Mouse (Mus musculus): Measurements from ENCODE around the gene Mtpn. TPM values are rescaled to one million over a fixed set of nuclear protein-coding genes. Genes with fewer than 3 reads are reported as not detected.

Mtpn gene
- total RNA-seq (2021): 100 to 1,000 TPM; 240 to 257 TPM
- long read RNA-seq, experiment 1, transcript Mtpn-201 (4 exons, 3,960 nt): major isoform, 82 of 91 reads
- long read RNA-seq, experiment 1, partial matches to known transcripts: 1 of 91 reads
- long read RNA-seq, experiment 1, other reads (novel, unspliced or antisense): 8 of 91 reads
- long read RNA-seq, experiment 2, transcript Mtpn-201 (4 exons, 3,960 nt): major isoform, 151 of 164 reads
- long read RNA-seq, experiment 2, partial matches to known transcripts: 2 of 164 reads
- long read RNA-seq, experiment 2, other reads (novel, unspliced or antisense): 11 of 164 reads

DNA sequence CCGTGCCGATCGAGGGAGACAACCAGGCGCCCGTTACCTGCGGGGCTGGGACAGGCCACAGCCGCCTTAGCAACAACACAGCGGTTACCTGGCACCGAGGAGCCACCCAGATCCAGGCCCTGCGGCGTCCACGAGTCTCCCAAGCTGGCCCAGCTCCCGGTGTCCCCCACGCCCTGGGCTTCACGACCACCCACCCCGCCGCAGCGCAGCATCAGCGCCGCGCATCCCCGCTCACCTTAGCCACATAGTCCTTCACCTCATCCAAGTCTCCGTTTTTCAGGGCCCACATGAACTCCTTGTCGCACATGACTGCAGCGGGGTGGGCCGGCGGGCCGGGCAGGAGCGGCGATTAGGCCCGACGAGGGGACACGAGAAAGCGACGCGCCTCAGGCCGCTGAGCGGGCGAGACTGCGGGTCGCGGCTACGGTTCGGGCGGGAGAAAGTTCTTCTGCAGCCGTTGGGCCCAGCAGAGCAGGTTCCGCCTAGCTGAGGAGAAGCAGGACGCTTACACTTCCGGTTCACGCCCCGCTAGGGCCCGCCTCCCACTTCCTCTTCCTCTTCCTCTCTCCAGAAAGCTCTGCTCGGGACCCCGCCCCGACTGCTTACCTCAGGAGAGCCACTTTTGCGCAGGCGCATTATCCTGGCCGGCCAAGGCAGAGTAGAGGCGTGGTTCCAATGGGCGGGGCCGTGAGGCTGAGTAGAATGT, at the start of gene Mtpn:
TSS of gene Mtpn (minus strand) at position 585 of the 706 bp plus-strand sequence.
- TF ChIP-seq CTCF (conservative IDR thresholded peaks at IDR 0.05): no peak
- DNase-seq (ENCODE audit: low spot score in 2 of 2): peak; percentile 97 to 98
- Histone ChIP-seq H3K4me3 (peak within 1 kb of the TSS; percentile 98), H3K27ac (peak within 1 kb of the TSS; percentile 89)

DNA sequence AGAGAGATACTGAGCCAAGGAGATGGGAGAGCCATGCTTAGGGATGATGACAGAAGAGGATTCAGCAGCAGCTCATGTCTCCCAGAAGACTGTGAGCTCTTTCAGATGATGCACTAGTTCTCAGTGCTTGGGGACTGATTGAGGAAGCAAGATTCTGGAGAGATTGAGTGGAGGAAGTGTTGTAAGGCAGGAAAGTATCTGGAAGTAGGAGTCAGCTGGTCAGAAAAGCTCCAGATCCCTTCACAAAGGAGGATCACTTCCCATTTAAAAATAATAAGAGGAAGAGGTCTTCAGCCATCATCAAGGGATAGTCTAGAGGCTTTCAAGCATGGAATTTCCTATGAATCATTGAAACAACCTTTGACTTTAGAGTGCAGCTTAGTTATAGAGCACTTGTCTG, 29.0 kb upstream of the Mtpn start:
- no peak for TF ChIP-seq CTCF (conservative IDR thresholded peaks at IDR 0.05)
- no peak overlapping the region for H3K27ac ChIP-seq
- no peak overlapping the region for H3K4me3 ChIP-seq
- DNase-seq (ENCODE audit: low spot score in 2 of 2): no peak

DNA sequence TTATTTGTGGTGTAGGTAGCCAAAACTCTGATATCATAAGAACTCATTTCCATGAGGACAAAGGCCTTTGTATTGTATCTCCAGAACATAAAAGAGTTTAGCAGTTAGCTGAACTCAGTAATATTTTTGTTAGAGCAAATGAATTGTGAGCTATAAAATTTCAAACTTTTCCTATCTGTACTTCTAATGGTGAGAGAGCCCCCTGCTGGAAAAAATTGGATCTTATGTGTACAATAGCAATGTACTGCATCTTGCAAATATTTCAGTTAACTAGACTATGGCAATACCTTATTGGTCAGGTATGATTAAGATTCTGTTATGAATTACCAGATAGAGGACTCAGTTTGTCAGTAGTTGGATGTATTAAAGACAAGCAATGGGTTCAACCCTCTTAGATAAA, 28.1 kb upstream of the Mtpn start:
- DNase-seq (ENCODE audit: low spot score in 2 of 2): peak; percentile 61 to 71
- no peak overlapping the region for H3K4me3 ChIP-seq
- peak; percentile 89 for TF ChIP-seq CTCF (conservative IDR thresholded peaks at IDR 0.05)

DNA sequence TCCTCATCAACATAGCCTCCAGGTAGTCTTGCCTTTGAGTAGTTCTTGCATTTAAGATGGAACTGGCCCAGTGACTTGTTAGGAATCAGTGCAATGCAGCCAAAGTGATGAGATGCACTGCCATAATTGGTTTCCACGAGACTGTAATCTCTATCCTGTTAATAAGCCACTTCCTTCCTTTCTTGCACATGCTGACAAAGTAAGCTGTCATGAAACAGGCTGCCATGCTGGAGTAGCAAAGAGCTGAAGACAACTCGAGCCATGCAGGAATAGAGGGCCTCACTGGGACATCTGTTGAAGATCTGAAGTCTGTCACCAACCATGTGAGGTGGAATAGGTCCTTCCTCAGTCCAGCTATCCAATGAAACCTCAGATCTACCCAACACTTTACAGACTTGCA, 20.3 kb upstream of the Mtpn start:
- no peak for TF ChIP-seq CTCF (conservative IDR thresholded peaks at IDR 0.05)
- DNase-seq (ENCODE audit: low spot score in 2 of 2): no peak
- H3K4me3 ChIP-seq: no peak overlapping the region
- no peak overlapping the region for H3K27ac ChIP-seq

More for the DNA sequence above, 28.1 kb upstream of the Mtpn start:
- no peak overlapping the region for H3K27ac ChIP-seq

DNA sequence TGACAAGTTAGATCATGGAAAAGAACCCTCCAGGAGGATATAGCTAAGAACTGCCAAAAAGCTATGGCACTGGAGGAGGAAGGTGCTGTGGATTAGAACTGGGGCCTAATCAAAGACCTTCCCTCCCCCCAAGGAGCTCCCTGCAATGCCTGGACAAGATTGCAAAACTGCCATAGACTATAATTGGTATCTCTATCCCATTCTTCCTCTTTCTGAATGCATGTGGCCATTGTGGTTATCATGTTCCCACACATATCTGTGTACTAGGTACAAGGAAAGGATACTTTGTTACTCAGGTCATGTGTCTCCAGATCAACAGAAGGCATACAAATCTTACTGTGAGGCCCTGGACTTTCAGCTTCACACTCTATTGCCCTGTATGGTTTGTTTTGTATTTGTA, 4.7 kb upstream of the Mtpn start:
- DNase-seq (ENCODE audit: low spot score in 2 of 2): no peak
- no peak for TF ChIP-seq CTCF (conservative IDR thresholded peaks at IDR 0.05)
- H3K4me3 ChIP-seq: no peak overlapping the region
- H3K27ac ChIP-seq: no peak overlapping the region

DNA sequence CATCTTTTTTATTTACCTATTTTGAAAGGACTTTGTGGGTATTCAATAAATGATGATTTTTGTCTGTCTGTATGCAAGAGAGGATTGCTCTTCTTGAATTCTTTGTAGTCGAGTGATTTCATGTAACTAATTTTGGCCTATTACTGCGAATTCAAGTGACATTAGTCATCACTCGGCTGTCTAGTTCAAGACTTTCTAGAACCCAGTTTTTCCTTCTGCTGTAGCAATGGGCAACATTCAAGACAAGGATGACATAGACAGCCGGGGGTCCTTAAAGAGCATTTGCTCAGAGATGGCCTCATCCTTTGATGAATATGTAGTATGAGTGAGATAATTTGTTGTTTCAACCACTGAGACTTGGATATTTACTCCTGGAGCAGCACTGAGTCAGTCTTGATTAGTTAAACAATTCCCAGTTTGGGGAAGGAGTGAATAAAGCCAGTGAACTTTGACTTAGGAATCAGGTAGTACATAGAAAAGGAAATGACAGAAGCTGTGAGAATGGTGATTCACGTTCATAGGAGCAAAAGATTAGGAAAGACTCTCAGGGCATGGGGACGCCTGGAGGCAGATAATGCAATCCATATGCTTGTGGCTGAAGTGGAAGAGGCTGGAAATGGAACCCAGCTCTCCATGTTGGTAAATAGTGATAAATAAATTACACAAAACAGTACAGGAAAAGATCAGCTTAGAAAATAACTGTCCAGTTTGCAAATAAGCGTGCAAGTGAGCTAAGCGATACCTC, 3.1 kb upstream of the Mtpn start:
- DNase-seq (ENCODE audit: low spot score in 2 of 2): no peak
- Histone ChIP-seq H3K27ac (no peak overlapping the region), H3K4me3 (no peak overlapping the region)
- TF ChIP-seq CTCF (conservative IDR thresholded peaks at IDR 0.05): no peak

DNA sequence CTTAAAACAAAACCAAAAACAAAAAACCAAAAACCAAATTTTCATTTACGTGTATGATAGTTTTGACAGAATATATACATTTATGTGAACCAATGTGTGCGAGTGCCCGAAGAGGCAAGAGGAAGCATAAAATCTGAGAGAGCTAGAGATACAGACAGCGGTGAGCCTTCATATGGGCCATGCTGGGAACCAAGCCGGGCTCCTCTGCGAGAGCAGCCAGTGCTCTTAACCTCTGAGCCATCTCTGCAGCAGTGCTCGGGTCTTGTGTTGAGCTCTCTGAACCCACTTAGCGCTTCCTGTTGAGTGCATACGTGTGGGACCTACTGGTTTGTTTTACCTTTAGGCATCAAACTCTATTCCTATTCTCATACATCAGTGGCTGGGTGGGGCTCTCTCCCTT, 689 bp upstream of the Mtpn start:
- no peak for DNase-seq (ENCODE audit: low spot score in 2 of 2)
- Histone ChIP-seq H3K27ac (no peak overlapping the region), H3K4me3 (no peak overlapping the region)
- no peak for TF ChIP-seq CTCF (conservative IDR thresholded peaks at IDR 0.05)

DNA sequence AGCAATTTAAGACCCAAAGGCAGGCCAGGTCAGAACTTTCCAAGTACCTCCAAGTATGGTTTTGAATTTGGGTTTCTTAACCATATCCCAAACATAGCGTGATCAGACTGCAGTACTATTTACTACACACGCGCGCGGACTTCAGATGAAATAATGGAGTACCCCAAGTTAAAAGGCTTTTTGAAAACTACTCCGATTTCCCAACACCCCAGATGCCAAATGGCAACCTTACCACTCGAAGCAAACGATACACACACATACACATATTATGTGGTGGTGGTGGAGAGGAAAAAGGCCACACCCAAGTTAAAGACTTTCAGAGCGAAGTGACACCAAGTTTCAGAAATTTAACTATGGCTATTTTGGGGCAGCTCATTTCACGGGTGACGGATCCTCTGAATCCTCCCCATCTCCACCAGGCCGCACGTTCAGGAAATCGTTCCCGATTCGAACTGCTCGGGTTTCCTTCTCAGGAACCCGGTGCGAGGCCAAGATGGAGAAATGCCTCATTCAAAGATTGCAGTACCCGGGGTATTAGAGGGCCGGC, 858 bp downstream of the Mtpn start:
- no peak for TF ChIP-seq CTCF (conservative IDR thresholded peaks at IDR 0.05)
- peak in 1 of 2 experiments; percentile 9 for DNase-seq (ENCODE audit: low spot score in 2 of 2)
- Histone ChIP-seq H3K4me3 (peak overlapping the region; percentile 98), H3K27ac (peak overlapping the region; percentile 89)

DNA sequence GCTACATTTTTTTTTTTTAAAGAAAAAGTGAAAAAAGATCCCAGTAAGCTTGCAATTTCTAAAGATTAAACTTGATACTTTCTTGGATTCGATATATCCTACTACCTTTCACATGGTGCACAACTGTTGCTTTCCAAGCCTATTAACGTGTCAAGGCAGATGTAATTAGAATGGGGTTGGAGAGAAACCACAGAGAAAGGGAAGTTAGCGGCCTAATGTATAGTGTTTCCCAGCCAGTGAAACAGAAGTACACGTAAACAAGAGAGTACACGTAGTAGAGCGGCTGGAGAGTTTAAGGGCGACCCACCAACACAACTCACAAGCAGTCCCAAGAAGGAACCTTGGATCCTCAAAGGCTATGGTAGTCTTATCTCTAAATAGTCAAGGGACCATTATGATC, 3.7 kb downstream of the Mtpn start:
- H3K27ac ChIP-seq: no peak overlapping the region
- no peak overlapping the region for H3K4me3 ChIP-seq
- TF ChIP-seq CTCF (conservative IDR thresholded peaks at IDR 0.05): no peak
- DNase-seq (ENCODE audit: low spot score in 2 of 2): no peak

DNA sequence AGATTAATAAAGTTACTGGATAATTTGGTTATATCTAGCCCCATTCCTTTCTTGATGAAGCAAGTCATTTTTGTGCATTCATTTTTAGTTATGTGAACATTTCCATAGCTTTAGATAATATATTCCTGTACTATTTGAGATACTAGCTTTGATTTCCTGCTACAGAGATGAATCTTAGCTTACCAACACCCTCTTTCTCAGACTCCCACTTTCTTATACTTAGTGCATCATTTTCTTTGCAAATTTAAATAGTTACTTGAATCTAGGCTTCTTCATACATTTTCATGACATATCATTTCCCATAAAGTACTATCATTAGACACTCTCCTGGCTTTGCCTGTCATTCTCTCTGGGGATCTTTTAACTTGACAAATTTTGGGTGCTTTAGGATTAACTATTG, 26.3 kb downstream of the Mtpn start:
- no peak for TF ChIP-seq CTCF (conservative IDR thresholded peaks at IDR 0.05)
- no peak overlapping the region for H3K27ac ChIP-seq
- H3K4me3 ChIP-seq: no peak overlapping the region
- no peak for DNase-seq (ENCODE audit: low spot score in 2 of 2)

DNA sequence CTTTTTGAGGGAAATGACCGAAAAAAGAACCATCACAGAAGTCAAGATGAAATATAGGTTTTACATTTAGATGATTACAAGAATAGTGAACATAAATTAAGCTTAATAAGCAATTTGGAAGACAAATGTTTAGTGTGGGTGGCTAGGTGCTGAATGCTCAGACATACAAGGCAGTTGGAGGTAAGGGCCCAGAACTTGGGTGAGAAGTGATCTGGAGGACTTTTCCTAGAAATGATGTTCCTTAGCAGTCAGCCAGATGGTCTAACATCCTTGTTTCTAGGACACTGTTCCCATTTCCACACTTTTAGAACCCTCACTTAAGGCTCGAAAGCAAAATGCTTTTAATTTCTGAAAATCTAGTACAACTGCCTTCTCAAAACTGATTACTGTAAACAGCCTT, 34.9 kb downstream of the Mtpn start:
- no peak for DNase-seq (ENCODE audit: low spot score in 2 of 2)
- no peak overlapping the region for H3K27ac ChIP-seq
- H3K4me3 ChIP-seq: no peak overlapping the region
- no peak for TF ChIP-seq CTCF (conservative IDR thresholded peaks at IDR 0.05)

DNA sequence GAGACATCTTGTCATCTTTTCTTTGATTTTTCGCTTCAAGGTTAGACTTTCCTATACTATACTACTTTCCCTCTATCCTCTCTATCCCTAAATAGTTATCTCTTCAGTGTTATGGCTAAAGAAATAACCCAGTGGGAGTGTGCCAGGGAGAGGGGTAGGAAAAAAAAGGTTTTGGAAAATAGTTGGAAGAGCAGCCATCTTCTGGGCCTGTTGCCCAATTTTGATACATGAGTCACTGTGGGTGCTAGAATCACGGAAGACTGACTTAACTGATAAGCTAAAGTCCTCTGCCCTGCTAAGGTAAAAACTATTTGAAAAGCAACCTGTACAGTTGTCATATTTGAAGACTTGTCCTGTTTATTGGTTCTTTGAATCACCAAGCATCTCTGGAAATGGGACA, 36.8 kb downstream of the Mtpn start:
- no peak for TF ChIP-seq CTCF (conservative IDR thresholded peaks at IDR 0.05)
- DNase-seq (ENCODE audit: low spot score in 2 of 2): no peak
- H3K27ac ChIP-seq: no peak overlapping the region
- H3K4me3 ChIP-seq: no peak overlapping the region
